Mouse (Mus musculus) MEL (cell line): ENCODE data around the gene Hdac11. TPM values are rescaled to one million over a fixed set of nuclear protein-coding genes. Genes with fewer than 3 reads are reported as not detected.

Experiments
- DNase-seq: peaks from one replicate; pipeline ENCODE4 v3.0.0; 2011; ENCODE audit warnings: low read depth, low spot score
- H3K27ac ChIP-seq: 2 replicates; pipeline ENCODE4 v1.5.1; 2012; ENCODE audit warnings: low read depth, mild to moderate bottlenecking, control low read depth, low read length, moderate library complexity; ENCODE audit not compliant: control insufficient read depth
- H3K27me3 ChIP-seq, 2 experiments: fragments of 150-350 bp in 1 of 2; sonication (generic) in 1 of 2; 2 replicates each; pipeline ENCODE4 v1.6.1; 2012; ENCODE audit warnings: low read length in 2 of 2, mild to moderate bottlenecking in 2 of 2, improper control_type of control experiment in 1 of 2, moderate library complexity in 1 of 2; ENCODE audit not compliant: insufficient read depth in 2 of 2, control insufficient read depth in 1 of 2
- H3K36me3 ChIP-seq, 2 experiments: 2 replicates each; pipeline ENCODE4 v1.6.1; 2012 to 2014; ENCODE audit warnings: low read length in 2 of 2, improper control_type of control experiment in 1 of 2, inconsistent platforms in 1 of 2, mild to moderate bottlenecking in 1 of 2; ENCODE audit not compliant: insufficient read depth in 2 of 2, control insufficient read depth in 1 of 2
- H3K4me1 ChIP-seq, 2 experiments: fragments of 150-350 bp in 1 of 2; sonication (generic) in 1 of 2; 2 replicates each; pipeline ENCODE4 v1.6.1; 2012; ENCODE audit warnings: low read length in 2 of 2, improper control_type of control experiment in 1 of 2, mild to moderate bottlenecking in 1 of 2; ENCODE audit not compliant: insufficient read depth in 2 of 2, control insufficient read depth in 1 of 2
- H3K4me3 ChIP-seq, 2 experiments: fragments of 150-350 bp in 1 of 2; sonication (generic) in 1 of 2; 2 replicates each; pipeline ENCODE4 v1.5.1; 2012; ENCODE audit warnings: low read depth in 2 of 2, low read length in 2 of 2, mild to moderate bottlenecking in 2 of 2, moderate library complexity in 2 of 2, control low read depth in 1 of 2, improper control_type of control experiment in 1 of 2; ENCODE audit not compliant: control insufficient read depth in 1 of 2, insufficient read depth in 1 of 2
- H3K79me2 ChIP-seq: 2 replicates; pipeline ENCODE4 v1.6.1; 2012; ENCODE audit warnings: mild to moderate bottlenecking, low read length, moderate library complexity; ENCODE audit not compliant: control insufficient read depth, poor library complexity, insufficient read depth
- H3K9ac ChIP-seq: 2 replicates; pipeline ENCODE4 v1.6.1; 2012; ENCODE audit warnings: low read depth, mild to moderate bottlenecking, control low read depth, low read length, moderate library complexity; ENCODE audit not compliant: control insufficient read depth, poor library complexity, severe bottlenecking
- H3K9me3 ChIP-seq: fragments of 150-350 bp; sonication (generic); replicated peaks from 2 replicates; pipeline ENCODE4 v1.6.1; 2012; ENCODE audit warnings: mild to moderate bottlenecking, low read length, improper control_type of control experiment, moderate library complexity; ENCODE audit not compliant: insufficient read depth
- BHLHE40 ChIP-seq: IDR thresholded peaks from 2 replicates; pipeline ENCODE4 v1.6.1; 2012; ENCODE audit warnings: low read depth, mild to moderate bottlenecking, inconsistent platforms, low read length, improper control_type of control experiment, borderline replicate concordance
- CHD1 ChIP-seq: IDR thresholded peaks from 2 replicates; pipeline ENCODE4 v1.6.1; 2012; ENCODE audit warnings: low read depth, mild to moderate bottlenecking, inconsistent platforms, low read length, improper control_type of control experiment
- ELF1 ChIP-seq: IDR thresholded peaks from 2 replicates; pipeline ENCODE4 v1.6.1; 2014; ENCODE audit warnings: low read depth, mild to moderate bottlenecking, inconsistent platforms, low read length, improper control_type of control experiment, moderate library complexity
- EP300 ChIP-seq, 2 experiments: IDR thresholded peaks; 2 replicates each; pipeline ENCODE4 v1.6.1; 2011; ENCODE audit warnings: improper control_type of control experiment in 2 of 2, low read length in 2 of 2, low read depth in 1 of 2, mild to moderate bottlenecking in 1 of 2
- ETS1 ChIP-seq: IDR thresholded peaks from 2 replicates; pipeline ENCODE4 v1.6.1; 2012; ENCODE audit warnings: low read depth, mild to moderate bottlenecking, inconsistent platforms, low read length, improper control_type of control experiment, moderate library complexity
- GATA1 ChIP-seq: IDR thresholded peaks from 2 replicates; pipeline ENCODE4 v1.6.1; 2011; ENCODE audit warnings: low read depth, low read length, improper control_type of control experiment
- JUND ChIP-seq: IDR thresholded peaks from 2 replicates; pipeline ENCODE4 v1.6.1; 2011; ENCODE audit warnings: low read depth, mild to moderate bottlenecking, improper control_type of control experiment, low read length
- KAT2A ChIP-seq: conservative IDR thresholded peaks from 2 replicates; pipeline ENCODE4 v1.6.1; 2012; ENCODE audit warnings: low read depth, low read length, improper control_type of control experiment, inconsistent platforms
- MAFK ChIP-seq: IDR thresholded peaks from 2 replicates; pipeline ENCODE4 v1.6.1; 2011; ENCODE audit warnings: low read depth, mild to moderate bottlenecking, low read length, improper control_type of control experiment, borderline replicate concordance
- MAZ ChIP-seq: IDR thresholded peaks from 2 replicates; pipeline ENCODE4 v1.6.1; 2012; ENCODE audit warnings: low read depth, mild to moderate bottlenecking, inconsistent platforms, low read length, improper control_type of control experiment
- MEF2A ChIP-seq: IDR thresholded peaks from 2 replicates; pipeline ENCODE4 v1.6.1; 2014; ENCODE audit warnings: low read depth, mild to moderate bottlenecking, inconsistent platforms, low read length, improper control_type of control experiment; ENCODE audit not compliant: poor library complexity, insufficient replicate concordance, severe bottlenecking; ENCODE audit errors: extremely low read depth
- RCOR1 ChIP-seq: IDR thresholded peaks from 2 replicates; pipeline ENCODE4 v1.6.1; 2012; ENCODE audit warnings: low read depth, mild to moderate bottlenecking, inconsistent platforms, low read length, improper control_type of control experiment
- SMC3 ChIP-seq: IDR thresholded peaks from 2 replicates; pipeline ENCODE4 v1.6.1; 2011; ENCODE audit warnings: low read depth, low read length, improper control_type of control experiment
- TCF12 ChIP-seq: IDR thresholded peaks from 2 replicates; pipeline ENCODE4 v1.6.1; 2014; ENCODE audit warnings: low read depth, mild to moderate bottlenecking, inconsistent platforms, low read length, improper control_type of control experiment, moderate library complexity
- USF2 ChIP-seq, 2 experiments: IDR thresholded peaks; 2 replicates each; pipeline ENCODE4 v1.6.1; 2011 to 2012; ENCODE audit warnings: improper control_type of control experiment in 2 of 2, low read length in 2 of 2, borderline replicate concordance in 1 of 2, inconsistent platforms in 1 of 2, low read depth in 1 of 2, mild to moderate bottlenecking in 1 of 2; ENCODE audit not compliant: insufficient read depth in 1 of 2
- ZNF384 ChIP-seq: IDR thresholded peaks from 2 replicates; pipeline ENCODE4 v1.6.1; 2012; ENCODE audit warnings: low read depth, mild to moderate bottlenecking, inconsistent platforms, low read length, improper control_type of control experiment
- polyA plus RNA-seq, 2 experiments: library from polyadenylated mRNA; stranded (reverse) in 1 of 2; unstranded in 1 of 2; fragments of >175 nt in 1 of 2; fragments of >200 nt in 1 of 2; gene quantifications; 2 replicates each; pipeline versions ENCODE4 v1.2.1 to v1.2.4; 2012; ENCODE audit warnings: low replicate concordance in 2 of 2, low read depth in 1 of 2; ENCODE audit not compliant: insufficient read length in 2 of 2, insufficient read depth in 1 of 2, missing spikeins in 1 of 2
- total RNA-seq: library from RNA; depleted of rRNA; stranded (reverse); fragments of 300-350 nt; gene quantifications from 2 replicates; pipeline ENCODE4 v1.2.3, GENCODE M21; 2012

The Hdac11 gene
- total and polyA plus RNA-seq, 3 experiments, result 3.3 to 6.0 TPM; not detected in 1

GRCm38 (mm10) chr6:91111141-91111953 lies 45.1 kb upstream of the Hdac11 start:
- H3K9ac ChIP-seq, result peak overlapping the region; percentile 60
- H3K27me3 ChIP-seq, result no peaks in the 10 kb centered on the region
- DNase-seq, result peak; percentile 54
- H3K27ac ChIP-seq, result peak overlapping the region; percentile 84
- H3K4me3 ChIP-seq, result peak overlapping the region in 1 of 2 experiments; percentile 49; a peak in 2 of 4 replicates
- H3K79me2 ChIP-seq, result peaks cover 74% of the 10 kb centered on the region
- TF ChIP-seq ELF1, result no peak
- TF ChIP-seq GATA1, result peak; percentile 29; the same call in 1 of the 2 replicates
- no peak for TF ChIP-seq JUND
- TF ChIP-seq KAT2A, result no peak
- TF ChIP-seq ZNF384, result no peak
- TF ChIP-seq EP300 (IDR thresholded peaks at IDR 0.05; ENCODE audit: low read depth in 1 of 2, low read length in 2 of 2), result peak in 1 of 2 experiments; percentile 45; a peak in 2 of 4 replicates
- TF ChIP-seq MAFK, result no peak
- TF ChIP-seq, all 39 proteins: peak for 2
- Histone ChIP-seq H3K4me1 (peaks cover 36 to 53% of the 10 kb centered on the region in 2 experiments), H3K36me3 (peaks cover 0 to 62% of the 10 kb centered on the region in 2 experiments; a peak in 2 of 4 replicates), H3K9me3 (no peaks in the 10 kb centered on the region)

GRCm38 (mm10) chr6:91111954-91112252 lies 44.6 kb upstream of the Hdac11 start:
- TF ChIP-seq TCF12 (no peak), RCOR1 (no peak), MAZ (no peak), SMC3 (no peak), ETS1 (no peak), BHLHE40 (no peak), MAFK (no peak)
- Histone ChIP-seq H3K4me3 (no peak overlapping the region), H3K79me2 (peaks cover 76% of the 10 kb centered on the region), H3K4me1 (peaks cover 36 to 49% of the 10 kb centered on the region in 2 experiments), H3K9me3 (no peaks in the 10 kb centered on the region), H3K27me3 (no peaks in the 10 kb centered on the region), H3K27ac (peak overlapping the region; percentile 23; the same call in 1 of the 2 replicates), H3K36me3 (peaks cover 0 to 62% of the 10 kb centered on the region in 2 experiments; a peak in 2 of 4 replicates), H3K9ac (no peak overlapping the region)
- DNase-seq, result no peak

- TF ChIP-seq GATA1, result no peak
- no peak for TF ChIP-seq MEF2A
- TF ChIP-seq EP300 (IDR thresholded peaks at IDR 0.05; ENCODE audit: low read depth in 1 of 2, low read length in 2 of 2), result no peak
- no peak for TF ChIP-seq ETS1
- no peak for TF ChIP-seq MAFK
- TF ChIP-seq CHD1, result no peak
- TF ChIP-seq USF2 (IDR thresholded peaks at IDR 0.05; ENCODE audit: borderline replicate concordance in 1 of 2, insufficient read depth in 1 of 2, low read depth in 1 of 2, low read length in 2 of 2), result no peak
- no peak for TF ChIP-seq JUND
- H3K36me3 ChIP-seq, result peaks cover 0 to 55% of the 10 kb centered on the region in 2 experiments; a peak in 2 of 4 replicates
- peaks cover 34 to 46% of the 10 kb centered on the region in 2 experiments for H3K4me1 ChIP-seq
- no peak for DNase-seq
- peak overlapping the region; percentile 98; the same call in 1 of the 2 replicates for H3K9ac ChIP-seq
- no peaks in the 10 kb centered on the region for H3K27me3 ChIP-seq
- H3K27ac ChIP-seq, result peak overlapping the region; percentile 18; the same call in 1 of the 2 replicates
- H3K79me2 ChIP-seq, result peaks cover 52% of the 10 kb centered on the region
- H3K9me3 ChIP-seq, result no peaks in the 10 kb centered on the region
- peak overlapping the region in 1 of 2 experiments; percentile 31; a peak in 1 of 4 replicates for H3K4me3 ChIP-seq
Observed at GRCm38 (mm10) chr6:91114716-91115115, 41.7 kb upstream of the Hdac11 start.
